Mouse (Mus musculus) small intestine, adult 2 months (tissue): ENCODE data around the gene Map3k1.

Source experiments
- CTCF ChIP-seq: fragments of 200-500 bp; IDR thresholded peaks from 2 replicates; pipeline ENCODE4 v1.5.1; 2012; ENCODE audit warnings: low read depth, mild to moderate bottlenecking, control low read depth, inconsistent platforms, low read length, moderate library complexity, mixed read lengths; ENCODE audit not compliant: insufficient replicate concordance, insufficient read length; ENCODE audit errors: extremely low read depth
- POLR2A ChIP-seq: fragments of 200-500 bp; IDR thresholded peaks from 2 replicates; pipeline ENCODE4 v1.6.1; 2012; ENCODE audit warnings: low read depth, mild to moderate bottlenecking, control low read depth, inconsistent platforms, low read length, moderate library complexity

GRCm38 (mm10) chr13:111778606-111779005, 30.2 kb downstream of the Map3k1 start:
- TF ChIP-seq CTCF (no peak), POLR2A (no peak)
